Mouse (Mus musculus): ENCODE measurements at regions not wholly inside any gene's neighbourhood (a gene's known extent, or its start where the extent isn't known, plus 50 kb on each side); places are given as distances from the start of the nearest gene placed in this dataset.

DNA sequence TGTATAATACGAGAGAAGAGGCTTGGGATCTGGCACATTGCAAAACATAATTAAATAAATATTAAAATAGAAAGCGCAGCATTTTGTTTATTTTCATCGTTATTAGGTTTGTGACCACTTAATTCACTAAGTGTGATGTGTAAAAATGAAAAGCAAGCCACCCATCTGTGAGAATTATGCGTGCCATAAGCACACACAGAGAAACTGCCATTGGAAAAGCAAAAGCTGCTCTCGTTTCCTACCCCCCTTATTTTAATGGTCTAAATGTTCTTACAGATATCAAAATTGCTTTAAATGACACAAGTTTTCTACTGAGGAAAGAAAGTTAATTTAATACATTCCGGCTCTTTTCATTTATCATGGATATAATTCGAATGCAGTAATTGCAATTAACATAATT lies 2780.8 kb upstream of the Gm7489 start:
- DNase-seq = no peak

DNA sequence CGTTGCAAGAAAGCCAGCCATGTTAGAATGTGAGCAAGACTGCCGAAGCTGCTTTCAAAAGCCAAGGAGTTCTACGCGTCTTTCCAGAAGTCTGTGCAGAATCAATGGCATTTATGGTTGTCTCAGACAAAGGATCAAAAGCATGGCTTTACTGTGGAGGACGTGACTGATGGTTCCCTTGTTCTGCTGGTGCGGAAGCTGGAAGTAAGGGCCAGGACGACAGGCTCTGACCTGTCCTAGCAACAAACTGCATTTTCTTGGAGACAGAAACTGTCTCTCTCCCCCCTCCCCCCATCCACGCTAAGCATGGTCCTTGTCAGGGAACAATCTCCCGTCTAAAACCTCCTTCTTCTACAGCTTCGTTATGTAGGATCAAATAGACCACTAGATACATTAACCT lies 2780.3 kb upstream of the Gm7489 start:
- DNase-seq = peak; percentile 10

DNA sequence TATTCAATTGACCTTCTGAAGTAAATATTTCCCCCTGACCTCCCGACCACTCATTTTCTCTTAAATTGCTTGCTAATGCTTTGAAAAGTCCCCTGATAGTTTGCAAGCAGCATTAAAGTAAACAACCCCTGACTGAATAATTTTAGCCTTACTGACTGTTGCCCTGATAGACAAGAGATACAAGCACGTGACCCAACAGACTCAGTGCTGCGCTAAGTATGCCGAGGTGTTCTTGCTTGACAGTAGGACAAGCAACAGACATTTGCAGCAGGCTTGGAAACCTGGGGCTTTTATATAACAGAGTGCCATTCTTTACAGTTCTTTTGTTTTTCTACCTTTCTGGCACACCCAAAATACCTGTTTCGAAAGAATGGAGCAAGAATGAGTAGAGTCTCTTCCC lies 2779.9 kb upstream of the Gm7489 start:
- DNase-seq = no peak

DNA sequence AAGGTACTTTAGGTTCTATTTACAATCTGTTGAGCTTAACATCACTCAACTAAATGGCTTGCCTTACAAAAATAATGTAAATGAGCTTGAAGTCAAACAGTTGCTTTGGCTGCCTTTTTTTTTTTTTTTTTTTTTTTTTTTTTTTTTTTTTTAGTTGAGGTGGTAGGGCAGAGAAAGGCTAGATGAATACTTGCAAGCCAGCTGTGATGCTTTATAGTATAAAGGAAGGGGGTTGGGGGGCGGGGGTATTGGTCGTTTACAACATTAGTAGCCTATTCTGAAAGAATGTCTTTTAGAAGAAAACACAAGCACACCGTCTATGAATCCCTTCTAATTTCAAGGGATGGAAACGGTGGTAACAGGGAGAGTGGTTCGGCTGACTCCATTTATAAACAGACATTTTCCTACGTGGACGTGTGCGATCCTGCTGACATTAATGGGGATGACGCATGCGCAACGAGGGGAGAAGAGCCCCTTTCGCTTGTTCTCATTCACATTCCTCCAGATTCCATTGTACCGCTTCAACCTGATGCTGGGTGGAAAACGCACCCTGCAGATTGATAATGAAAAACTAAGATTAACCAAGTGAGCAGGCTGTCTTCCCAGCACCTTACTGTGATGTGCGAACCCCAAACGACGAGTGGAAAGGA lies 2779.2 kb upstream of the Gm7489 start:
- no peak for DNase-seq

DNA sequence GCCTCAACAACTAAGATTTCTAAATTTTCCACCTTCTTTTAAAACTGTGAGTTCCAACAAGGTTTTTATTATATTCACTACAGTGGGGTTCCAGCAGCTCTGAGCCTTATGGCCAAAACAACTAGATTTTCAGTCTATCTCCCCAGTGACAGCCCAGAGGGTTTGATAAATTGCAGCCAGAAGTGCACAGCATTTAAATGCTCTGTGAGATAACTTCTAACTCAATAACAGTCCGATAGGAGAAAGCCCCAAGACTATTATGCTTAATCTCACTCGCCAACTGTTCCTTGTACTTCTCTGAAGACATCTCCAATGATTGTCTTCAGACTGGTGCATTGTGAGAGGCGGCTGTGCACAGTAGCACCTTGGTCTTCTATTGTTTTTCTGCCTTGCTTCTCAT lies 2774.5 kb upstream of the Gm7489 start:
- no peak for DNase-seq

DNA sequence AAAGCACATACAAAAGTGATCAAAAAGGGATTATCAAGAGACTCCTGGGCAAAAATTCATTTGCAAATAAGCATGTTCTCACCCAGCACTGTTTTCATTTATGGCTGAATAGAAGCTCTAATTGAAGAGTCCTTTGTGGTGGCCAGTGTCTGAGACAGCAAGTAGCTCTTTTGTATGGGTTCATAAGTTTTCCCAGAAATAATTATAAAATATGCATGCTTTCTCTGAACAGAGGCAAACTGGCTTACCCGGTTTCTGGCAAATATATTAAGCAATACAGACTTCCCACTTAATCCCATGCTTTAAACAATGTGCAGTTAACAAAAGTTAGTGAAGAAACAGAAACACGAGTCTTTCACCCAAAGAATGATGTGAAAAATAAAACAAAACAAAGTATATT lies 2758.8 kb upstream of the Gm7489 start:
- DNase-seq = no peak

DNA sequence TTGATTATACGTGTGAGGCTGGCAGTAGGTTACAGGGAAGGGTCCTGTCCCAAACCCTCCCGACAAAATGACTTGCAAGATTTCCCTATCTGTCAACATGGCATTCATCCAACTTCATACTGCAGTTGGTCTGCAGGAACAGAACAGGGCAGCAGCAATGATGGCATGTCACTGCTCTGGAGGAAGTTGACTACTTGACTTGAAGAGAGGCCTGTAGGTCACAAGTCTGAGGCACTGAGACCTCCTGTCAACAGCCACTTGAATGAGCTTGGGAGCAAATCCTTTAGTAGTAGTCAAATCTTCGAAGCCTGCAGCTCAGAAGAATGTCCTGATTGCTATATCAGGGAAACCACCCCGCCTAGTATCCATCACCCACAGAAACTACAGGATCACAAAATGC lies 2753.7 kb upstream of the Gm7489 start:
- DNase-seq = no peak

DNA sequence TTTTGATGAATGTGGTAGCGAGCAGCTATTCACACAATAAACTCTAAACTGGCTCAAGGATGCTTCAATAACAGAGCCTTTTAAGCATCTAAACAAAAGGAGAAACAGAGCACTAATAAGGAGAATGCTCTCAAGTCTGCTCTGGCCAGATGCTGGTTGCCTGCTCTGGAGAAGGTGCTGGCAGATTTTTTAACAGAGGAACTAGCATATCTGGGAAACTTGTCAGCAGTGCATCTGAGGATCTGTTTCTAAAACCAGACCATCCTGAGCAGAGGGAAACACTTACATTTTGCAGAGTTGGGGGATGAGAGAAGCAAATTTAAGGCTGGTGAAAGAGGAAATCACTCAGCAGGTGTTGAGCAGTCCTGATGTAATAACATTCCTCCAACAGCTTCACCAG lies 2748.6 kb upstream of the Gm7489 start:
- DNase-seq = no peak

DNA sequence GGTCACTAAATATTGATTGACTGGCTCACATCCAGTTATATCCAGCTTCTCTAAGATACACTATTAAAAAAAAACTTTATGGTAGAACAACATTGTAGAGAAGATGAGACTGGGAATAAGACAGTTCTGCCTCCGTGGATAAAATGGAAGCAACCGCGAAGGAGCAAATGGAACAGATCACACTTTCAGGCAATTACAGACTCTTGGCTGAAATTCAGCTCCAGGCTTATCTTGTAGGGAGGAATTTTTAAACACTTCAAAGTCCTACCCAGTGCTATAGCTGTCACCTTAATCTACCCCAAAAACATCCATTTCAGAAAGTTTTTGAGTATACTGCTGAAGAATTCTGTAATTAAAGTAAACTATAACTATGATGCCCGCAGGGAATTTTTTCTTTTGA lies 2745.2 kb upstream of the Gm7489 start:
- no peak for DNase-seq

DNA sequence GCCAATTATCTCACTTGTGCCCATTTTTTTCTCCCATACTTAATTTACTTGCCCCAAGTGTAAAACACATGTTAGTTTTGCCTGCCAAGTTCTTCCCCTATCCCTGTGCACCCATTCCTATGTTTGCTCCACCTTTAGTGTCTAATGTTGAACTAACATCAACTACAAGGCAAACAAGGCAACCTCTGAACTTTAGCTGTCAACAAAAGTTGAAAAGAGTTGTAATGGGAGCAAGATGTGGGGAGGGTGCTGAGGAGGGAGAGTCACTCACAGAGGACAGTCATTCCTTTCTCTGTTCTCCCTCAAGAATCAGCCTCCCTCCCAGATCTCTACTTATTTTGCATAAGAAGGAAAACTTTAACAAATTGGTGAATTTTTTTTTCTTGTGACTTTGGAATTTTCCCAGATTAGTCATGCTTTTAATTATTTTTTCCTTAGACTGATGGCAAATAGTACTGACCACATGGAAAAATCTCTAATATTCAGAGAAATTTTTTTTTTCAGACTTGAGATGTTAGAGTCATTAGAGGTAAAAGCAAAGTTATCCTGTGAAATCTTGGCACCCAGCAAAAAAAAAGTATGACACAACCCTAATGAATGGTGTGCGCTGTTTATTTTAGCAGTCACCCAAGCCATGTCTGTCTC lies 2710.6 kb upstream of the Gm7489 start:
- no peak for DNase-seq

DNA sequence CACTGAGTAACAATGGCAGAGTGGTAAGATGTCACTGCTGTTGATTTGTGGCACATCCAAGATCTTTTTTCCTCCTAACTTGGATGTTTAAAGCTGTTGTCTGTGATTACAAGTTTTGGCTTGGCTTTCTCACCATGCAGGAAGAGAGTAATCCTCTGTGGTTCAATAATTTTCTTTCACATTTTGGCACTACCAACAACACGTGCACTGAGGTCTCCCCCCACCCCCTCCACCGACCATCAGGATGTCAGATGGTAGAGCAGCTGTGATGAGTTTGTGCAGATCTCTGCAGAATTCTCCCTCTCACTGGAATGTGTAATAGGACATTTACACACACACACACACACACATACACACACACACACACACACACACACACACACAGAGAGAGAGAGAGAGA lies 2708.2 kb upstream of the Gm7489 start:
- DNase-seq = no peak

DNA sequence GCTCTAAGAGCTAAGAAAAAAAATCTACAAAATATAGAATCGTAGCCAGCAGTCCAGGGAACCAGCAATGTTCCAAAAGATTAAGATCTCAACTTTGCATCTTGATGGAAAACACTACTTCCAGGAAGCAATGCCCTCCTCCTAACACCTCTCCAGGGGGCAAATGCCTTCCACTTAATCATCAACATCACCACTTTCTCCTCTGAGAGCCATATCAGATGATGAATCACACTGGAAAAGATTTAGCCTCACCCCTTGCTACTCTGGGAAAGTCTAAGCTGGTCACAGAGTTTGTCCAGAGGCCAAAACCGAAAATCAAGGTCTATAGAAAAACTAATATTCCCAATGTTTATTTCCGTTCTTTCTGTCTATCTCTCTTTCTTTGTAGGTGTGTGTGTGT lies 2695.6 kb upstream of the Gm7489 start:
- DNase-seq = no peak

DNA sequence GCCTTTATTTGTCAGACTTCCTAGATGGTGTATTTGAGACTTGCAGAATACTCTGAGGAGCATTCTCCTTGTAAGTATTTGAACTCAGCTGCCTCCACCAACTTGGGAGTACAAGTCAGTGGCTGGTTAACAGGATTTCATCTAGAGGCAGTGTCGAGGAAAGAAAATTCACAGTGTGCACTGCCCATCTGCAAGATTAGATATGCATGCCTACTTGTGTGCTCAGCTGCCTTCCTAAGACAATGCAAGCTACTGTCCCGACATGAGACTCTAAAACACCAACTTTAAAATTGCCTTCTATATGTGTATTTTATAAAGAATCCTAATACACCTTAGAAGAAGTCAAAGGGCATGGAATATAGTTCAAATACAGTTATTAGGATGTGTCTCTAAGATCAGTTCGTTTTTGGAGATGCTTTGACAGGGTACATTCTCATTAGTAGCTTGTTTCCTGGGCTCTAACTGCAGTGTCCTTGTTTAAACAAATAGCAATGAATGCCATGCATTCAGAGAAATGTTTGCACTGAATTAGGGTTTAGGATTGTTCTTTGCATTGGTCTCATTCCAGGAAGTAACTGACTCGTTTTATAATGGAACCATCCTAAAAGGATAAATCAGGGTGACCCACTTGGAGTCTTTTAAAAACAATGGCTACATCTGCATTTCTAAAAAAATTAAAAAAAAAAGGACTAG lies 2687.1 kb upstream of the Gm7489 start:
- no peak for DNase-seq

DNA sequence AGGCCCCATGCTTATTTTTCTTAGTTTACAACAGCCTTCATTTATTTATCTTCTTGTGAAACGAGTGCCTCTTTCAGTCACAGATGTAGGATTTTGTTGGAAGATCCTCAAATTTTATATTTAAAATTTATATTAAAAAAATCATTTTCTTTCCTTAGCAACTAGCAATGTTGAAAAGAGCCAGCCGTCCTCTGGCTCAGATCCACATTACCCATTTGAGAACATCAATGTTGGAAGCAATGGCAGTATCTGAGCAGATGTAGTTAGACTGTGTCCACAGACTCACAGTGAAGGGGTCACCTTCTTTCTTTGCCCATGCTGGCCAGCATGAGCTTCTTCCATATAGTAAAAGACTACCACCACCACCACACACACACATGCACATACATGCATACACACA lies 2681.4 kb upstream of the Gm7489 start:
- DNase-seq = no peak

DNA sequence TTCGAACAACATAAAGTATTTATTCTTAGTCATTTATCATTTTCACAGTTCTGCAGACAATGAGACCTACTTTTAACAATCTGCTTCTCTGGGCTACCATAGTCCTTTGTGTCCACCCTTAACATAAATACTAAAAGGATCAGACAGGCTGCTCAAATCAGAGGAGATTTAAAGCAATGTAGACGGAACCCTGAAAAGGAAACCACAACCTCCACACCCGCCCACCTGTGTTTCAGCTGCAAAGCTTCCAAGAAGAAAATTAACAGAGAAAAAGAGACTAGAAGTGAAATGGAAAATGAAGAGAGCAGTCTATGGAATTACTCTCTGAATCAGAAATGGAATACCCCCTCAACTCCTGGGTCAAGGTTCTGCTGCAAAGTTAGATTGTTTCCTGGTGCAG lies 2678.7 kb upstream of the Gm7489 start:
- no peak for DNase-seq

DNA sequence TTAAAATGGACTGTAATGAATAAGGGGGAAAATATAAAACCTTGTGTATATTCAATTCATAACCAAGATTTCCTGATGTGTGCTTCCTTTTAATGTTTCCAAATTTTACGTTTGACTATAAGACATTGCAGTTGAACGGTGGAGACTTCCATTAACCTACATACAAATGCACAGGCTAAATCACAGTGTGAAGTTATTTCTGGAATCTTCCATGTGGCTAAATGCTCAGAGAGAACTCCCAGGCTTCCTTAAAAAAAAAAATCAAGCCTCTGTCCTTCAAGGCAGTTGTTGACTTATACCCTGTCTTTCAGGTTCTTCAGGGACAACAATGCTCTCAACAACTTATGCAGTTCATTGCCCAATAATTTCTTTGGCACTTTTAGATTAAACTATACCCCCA lies 2677.9 kb upstream of the Gm7489 start:
- no peak for DNase-seq

DNA sequence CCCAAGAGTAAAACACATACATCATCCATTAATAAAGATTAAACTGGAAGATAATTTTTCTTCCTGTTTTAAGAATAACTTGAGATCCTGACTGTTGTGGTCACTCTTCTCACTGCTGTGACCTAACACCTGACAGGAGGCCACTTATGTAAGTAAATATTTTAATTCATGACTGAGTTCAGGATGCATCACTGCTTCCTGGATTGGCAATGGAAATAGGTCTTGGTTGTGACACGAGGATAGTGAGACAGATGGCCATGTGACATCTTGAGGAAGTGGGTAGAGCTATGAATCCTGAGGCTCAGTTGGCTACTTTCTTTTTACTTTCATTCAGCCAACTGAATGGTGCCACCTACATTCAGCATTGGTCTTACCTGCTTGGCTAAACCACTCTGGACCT lies 2649.8 kb upstream of the Gm7489 start:
- no peak for DNase-seq

DNA sequence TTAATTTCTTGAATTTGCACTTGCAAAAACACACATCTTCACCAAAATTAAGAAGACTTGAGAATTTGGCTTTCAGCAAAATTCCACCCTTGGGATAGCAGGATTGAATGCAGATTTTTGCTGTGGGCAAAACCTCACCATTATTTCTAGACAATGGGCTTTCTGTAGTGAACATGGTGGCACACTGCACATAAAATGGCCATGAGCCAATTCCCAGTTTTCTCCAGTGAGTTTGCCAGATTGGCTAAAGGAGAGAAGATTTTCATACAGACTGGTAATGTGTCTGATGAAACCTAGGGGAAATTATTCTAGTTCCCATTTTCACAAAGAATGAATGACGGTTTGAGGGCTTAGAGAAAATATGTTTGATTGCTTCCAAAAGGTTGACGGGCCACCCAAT lies 2640.1 kb upstream of the Gm7489 start:
- DNase-seq = no peak

DNA sequence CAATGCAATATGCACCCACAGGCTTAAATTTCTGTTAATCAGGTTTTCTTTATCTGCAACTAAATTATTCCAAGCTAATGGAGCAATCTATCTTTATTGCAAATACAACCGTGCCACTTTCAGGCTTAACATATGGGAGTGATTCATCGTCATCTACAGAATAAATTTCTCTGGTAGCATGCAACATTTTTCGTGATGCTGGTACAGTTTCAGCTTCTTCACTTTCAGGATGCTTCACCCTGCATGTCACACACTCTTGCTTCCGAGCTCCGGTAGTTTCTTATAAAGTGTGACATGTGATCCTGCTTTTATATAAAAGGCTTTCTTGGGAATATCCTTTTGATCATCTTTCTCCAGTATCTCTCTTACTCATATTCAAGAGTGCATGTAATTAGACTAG lies 2637.4 kb upstream of the Gm7489 start:
- no peak for DNase-seq

DNA sequence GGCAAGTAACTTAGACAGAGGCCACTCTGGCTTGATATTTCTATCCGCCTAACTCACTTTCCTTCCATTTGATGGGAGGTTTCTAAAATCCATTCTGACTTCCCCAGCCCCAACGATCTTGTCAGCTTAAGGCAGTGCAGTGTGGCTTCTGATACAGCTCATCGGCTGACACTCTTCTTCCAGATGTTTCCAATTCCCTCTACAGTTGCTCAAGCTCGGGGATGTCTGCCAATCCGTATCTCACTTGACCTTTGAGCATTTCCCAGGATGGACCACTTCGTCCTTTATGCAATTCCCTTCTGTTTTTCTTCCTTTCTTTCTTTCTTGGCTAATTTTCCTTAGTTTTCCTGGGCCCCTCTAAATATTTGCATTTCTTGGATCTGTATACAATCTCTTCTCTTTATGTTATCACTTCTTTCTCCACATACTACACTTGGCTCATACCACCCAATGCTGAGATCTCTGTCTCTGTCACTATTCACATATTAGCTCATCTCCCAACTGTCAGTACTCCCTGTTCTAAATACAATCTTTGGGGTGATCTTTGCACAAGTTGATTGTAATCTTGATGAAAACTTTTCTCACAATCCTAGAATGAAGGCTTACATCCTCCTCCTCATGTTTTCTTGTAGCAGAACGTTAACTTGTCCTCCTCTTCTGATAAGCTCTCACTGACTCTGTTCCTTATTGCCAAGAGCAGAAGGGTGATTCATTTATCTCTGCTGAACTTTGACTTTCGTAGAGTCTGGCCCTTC lies 2636.5 kb upstream of the Gm7489 start:
- no peak for DNase-seq

DNA sequence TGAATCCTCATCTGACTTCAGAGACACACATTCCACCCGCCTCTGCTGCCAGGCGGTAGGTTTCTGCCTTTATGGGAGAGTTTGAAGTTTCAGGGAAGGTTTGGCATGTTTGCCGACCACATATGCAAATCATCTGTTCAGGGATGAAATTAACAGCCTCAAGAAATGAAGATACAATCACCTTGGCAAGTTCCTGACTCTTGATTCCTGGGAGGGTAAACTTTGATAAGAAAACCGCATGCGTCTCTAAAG lies 2636.0 kb upstream of the Gm7489 start:
- DNase-seq = no peak

DNA sequence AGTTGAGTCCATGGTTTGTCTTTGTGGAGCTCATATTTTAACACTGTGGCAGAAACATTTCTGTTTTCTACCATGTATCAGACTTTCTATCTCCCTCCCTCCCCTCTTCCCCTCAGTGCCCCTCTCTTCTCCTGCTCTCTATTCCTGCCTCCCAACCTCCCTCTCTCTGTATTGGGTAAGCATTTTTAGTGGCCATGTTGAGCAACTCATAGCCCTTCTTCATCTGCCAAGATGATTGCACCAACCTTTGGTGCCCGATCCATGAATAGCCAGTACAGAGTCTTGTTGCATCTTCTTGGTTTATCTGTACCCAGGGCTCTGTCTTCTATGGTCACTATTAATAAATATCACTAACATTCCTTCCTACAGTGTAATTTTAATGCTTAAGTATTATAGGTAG lies 2630.6 kb upstream of the Gm7489 start:
- DNase-seq = no peak

DNA sequence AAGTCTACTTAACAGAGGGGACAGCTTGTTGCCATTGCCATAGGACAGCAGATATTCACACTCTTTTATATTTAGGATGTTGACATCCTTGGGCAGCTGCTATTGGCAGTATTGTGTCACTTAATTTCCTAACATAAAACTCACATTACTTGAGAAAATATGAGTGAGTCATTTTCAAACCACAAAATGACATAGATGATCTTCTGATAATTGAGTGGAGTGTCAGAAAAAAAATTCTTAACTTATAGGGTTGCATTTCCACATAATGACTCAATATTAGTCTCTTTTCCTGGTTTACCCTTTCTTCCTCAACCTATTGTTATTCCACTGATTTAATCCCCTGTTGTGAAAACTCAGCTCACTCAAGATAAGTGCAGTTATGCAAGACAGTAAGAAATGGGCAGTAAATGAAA lies 2629.5 kb upstream of the Gm7489 start:
- no peak for DNase-seq

DNA sequence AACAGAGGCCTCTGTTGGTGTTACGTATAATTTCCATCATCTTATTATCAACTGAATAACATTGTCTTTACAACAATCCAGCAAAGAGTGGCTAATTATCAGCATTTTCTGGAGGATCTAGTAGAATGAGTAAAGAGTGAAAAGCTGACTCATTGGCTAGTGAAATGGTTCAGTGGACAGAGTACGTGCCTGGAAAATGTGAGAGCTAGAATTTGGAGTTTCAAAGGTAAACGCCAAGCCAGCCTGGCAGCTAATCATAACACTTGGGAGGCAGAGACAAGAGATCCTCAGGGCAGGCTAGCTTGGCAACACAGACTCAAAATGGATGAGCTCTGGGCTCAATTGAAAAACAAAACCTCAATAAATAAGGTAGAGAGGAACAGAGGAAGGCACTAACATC lies 2628.0 kb upstream of the Gm7489 start:
- DNase-seq = no peak

All from adrenal gland, postnatal 14 days (tissue).